Mouse (Mus musculus) hindbrain, postnatal 0 days (tissue): Measurements from ENCODE around the gene Eno2. TPM values are rescaled to one million over a fixed set of nuclear protein-coding genes. Genes with fewer than 3 reads are reported as not detected.

Experiments used
- ATAC-seq: fragments of 200-750 bp; cut with Nextera tagmentation; 2 replicates; pipeline ENCODE4 v1.8.0; 2017; ENCODE audit warnings: mild to moderate bottlenecking, moderate TSS enrichment, moderate library complexity
- DNase-seq: peaks from one replicate; pipeline ENCODE4 v3.0.0-alpha.2; 2015; ENCODE audit warnings: low spot score
- H3K27ac ChIP-seq: fragments of 300-500 bp; sonication (generic); 2 replicates; pipeline ENCODE4 v1.5.1; 2014; ENCODE audit warnings: mild to moderate bottlenecking
- H3K27me3 ChIP-seq: fragments of 300-500 bp; sonication (generic); 2 replicates; pipeline ENCODE4 v1.6.1; 2014; ENCODE audit warnings: low read length, mixed read lengths; ENCODE audit not compliant: insufficient read depth
- H3K36me3 ChIP-seq: fragments of 300-500 bp; sonication (generic); 2 replicates; pipeline ENCODE4 v1.6.1; 2014; ENCODE audit warnings: low read length, mixed read lengths; ENCODE audit not compliant: insufficient read depth
- H3K4me1 ChIP-seq: fragments of 300-500 bp; sonication (generic); 2 replicates; pipeline ENCODE4 v1.6.1; 2014; ENCODE audit warnings: antibody characterized with exemption, low read length, mixed read lengths; ENCODE audit not compliant: insufficient read depth
- H3K4me2 ChIP-seq: fragments of 300-500 bp; sonication (generic); 2 replicates; pipeline ENCODE4 v1.6.1; 2014; ENCODE audit warnings: low read depth, mild to moderate bottlenecking, low read length, moderate library complexity, mixed read lengths
- H3K4me3 ChIP-seq: fragments of 300-500 bp; sonication (generic); 2 replicates; pipeline ENCODE4 v1.5.1; 2014; ENCODE audit warnings: low read length
- H3K9ac ChIP-seq: fragments of 300-500 bp; sonication (generic); replicated peaks from 2 replicates; pipeline ENCODE4 v1.6.1; 2014; ENCODE audit warnings: mild to moderate bottlenecking, low read length, moderate library complexity, mixed read lengths
- H3K9me3 ChIP-seq: fragments of 300-500 bp; sonication (generic); 2 replicates; pipeline ENCODE4 v1.6.1; 2016; ENCODE audit warnings: low read length, mixed read lengths
- CTCF ChIP-seq: IDR thresholded peaks from 2 replicates; pipeline ENCODE4 v1.5.1; 2016; ENCODE audit warnings: antibody characterized with exemption, control low read depth, low read depth
- WGBS: fragments of 180-500 bp; shearing (Covaris S2); extraction: QIAGEN DNeasy Blood & Tissue Kit; methylation state at CpG from one replicate; pipeline ENCODE4 v1.1.7; 2014; 5-methylcytosine and 5-hydroxymethylcytosine counted together
- polyA plus RNA-seq: library from polyadenylated mRNA; unstranded; fragments of >200 nt; fragmentation: Nextera tagmentation; extraction: Ambion mirVana; gene quantifications from 2 replicates; pipeline ENCODE4 v1.2.1, GENCODE M21; 2015
- total RNA-seq: library from RNA; depleted of rRNA; stranded (reverse); fragments of >200 nt; gene quantifications from 2 replicates; pipeline ENCODE4 v1.2.3, GENCODE M21; 2014

Gene Eno2
- total and polyA plus RNA-seq, 2 experiments from 2014 or later, result 213 to 357 TPM

DNA sequence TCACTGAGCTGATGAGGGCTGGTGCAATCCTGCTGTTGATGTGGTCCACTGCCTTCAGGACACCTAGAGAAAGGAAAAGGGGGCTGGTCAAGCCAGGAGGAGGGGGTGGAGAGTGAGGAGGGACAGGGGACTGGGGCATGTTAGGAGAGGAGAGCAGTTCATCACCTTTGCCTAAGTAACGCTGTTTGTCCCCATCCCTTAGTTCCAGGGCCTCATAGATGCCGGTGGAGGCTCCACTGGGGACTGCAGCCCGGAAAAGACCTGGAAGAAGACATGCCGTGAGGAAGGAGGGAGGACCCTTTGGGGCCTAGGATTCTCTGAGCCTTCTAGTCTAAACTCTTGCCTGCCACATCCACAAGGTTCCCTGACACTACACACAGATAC lies 1.9 kb downstream of the Eno2 start:
- Histone ChIP-seq H3K27ac (peak overlapping the region; percentile 78; the same call in 1 of the 2 replicates), H3K4me1 (peaks cover 19% of the 10 kb centered on the region), H3K4me2 (peak overlapping the region; percentile 75), H3K9ac (peak overlapping the region; percentile 74; the same call in 1 of the 2 replicates), H3K27me3 (no peaks in the 10 kb centered on the region), H3K9me3 (no peaks in the 10 kb centered on the region), H3K36me3 (no peaks in the 10 kb centered on the region; the same call in 1 of the 2 replicates), H3K4me3 (no peak overlapping the region)
- ATAC-seq (0 out of 2 replicates have a peak, but pooled peaks have one; percentile 0), DNase-seq (no peak)
- 34% methylated on average over 4 of the region's 4 CpGs for WGBS
- no peak for TF ChIP-seq CTCF

DNA sequence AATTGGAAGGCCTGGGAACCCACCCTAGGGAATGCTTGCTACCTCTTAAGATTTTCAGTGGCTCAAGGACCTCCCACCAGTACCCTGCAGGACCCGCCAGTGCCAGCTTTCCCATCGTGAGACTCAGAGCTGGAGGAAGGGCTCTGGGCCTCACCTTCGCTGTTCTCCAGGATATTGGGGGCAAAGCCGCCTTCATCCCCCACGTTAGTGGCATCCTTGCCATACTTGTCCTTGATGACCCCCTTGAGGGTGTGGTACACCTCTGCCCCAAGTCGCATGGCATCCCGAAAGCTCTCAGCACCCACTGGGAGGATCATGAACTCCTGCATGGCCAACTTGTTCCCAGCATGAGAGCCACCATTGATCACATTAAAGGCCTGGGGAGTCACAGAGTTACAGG lies 3.5 kb downstream of the Eno2 start:
- no peak overlapping the region for H3K4me3 ChIP-seq
- H3K27ac ChIP-seq, result no peak overlapping the region
- H3K9me3 ChIP-seq, result no peaks in the 10 kb centered on the region
- no peaks in the 10 kb centered on the region for H3K27me3 ChIP-seq
- H3K36me3 ChIP-seq, result no peaks in the 10 kb centered on the region; the same call in 1 of the 2 replicates
- H3K9ac ChIP-seq, result no peak overlapping the region
- ATAC-seq (no peak), DNase-seq (no peak)
- no peak overlapping the region for H3K4me2 ChIP-seq
- peaks cover 19% of the 10 kb centered on the region for H3K4me1 ChIP-seq
- no peak for TF ChIP-seq CTCF
- WGBS, result 86% methylated on average over 7 of the region's 7 CpGs

DNA sequence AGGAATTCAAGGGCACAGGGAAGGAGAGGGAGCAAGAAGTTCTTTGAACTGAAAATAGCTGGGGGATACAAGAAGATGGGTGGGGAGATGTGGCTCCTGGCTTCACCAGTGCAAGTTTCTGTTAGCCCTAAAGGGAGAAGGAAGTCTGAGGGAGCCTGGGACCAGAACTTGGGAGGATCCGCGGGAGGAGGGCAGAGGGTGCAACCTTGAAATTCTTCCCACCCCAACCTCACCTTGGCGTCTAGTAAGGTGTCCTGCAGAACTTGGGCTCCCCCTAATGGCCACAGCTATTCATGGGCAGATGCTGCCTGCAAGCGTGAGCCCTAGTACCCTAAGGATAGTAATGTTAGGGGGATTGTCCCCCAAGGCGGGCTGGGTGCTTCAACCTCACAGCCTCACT lies 10.2 kb downstream of the Eno2 start:
- DNase-seq, result peak; percentile 83
- WGBS, result 1% methylated on average over 5 of the region's 5 CpGs
- peak overlapping the region; percentile 97 for H3K27ac ChIP-seq
- peak; percentile 87 for TF ChIP-seq CTCF
- peaks cover 28% of the 10 kb centered on the region for H3K4me1 ChIP-seq
- H3K36me3 ChIP-seq, result no peaks in the 10 kb centered on the region; the same call in 1 of the 2 replicates
- ATAC-seq, result no peak
- no peak overlapping the region for H3K9ac ChIP-seq
- no peak overlapping the region for H3K4me2 ChIP-seq
- no peaks in the 10 kb centered on the region for H3K27me3 ChIP-seq
- H3K4me3 ChIP-seq, result no peak overlapping the region
- H3K9me3 ChIP-seq, result no peaks in the 10 kb centered on the region

DNA sequence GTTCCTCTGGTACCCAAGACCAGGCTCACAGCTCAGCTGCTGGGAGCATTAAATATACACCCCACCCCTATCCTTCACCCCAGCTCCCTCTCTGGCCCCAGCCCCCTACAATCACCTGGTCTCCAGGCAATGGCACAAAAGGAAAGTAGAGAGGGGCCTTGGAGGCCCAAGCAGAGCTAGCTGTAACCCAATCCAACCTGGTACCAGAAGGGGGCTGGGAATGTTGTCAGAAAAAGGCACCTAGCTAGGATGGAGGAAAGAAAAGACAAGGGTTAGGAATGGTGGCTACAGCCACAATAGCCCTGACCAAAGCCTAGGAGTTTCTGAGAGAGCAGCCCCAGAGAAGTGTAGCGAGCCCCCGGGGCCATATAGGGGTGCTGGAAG lies 10.6 kb downstream of the Eno2 start:
- ATAC-seq (no peak), DNase-seq (no peak)
- H3K4me1 ChIP-seq, result peaks cover 31% of the 10 kb centered on the region
- H3K27ac ChIP-seq, result peak overlapping the region; percentile 97
- no peaks in the 10 kb centered on the region; the same call in 1 of the 2 replicates for H3K36me3 ChIP-seq
- no peak overlapping the region for H3K9ac ChIP-seq
- H3K4me2 ChIP-seq, result no peak overlapping the region
- H3K27me3 ChIP-seq, result no peaks in the 10 kb centered on the region
- 51% methylated on average over 2 of the region's 2 CpGs for WGBS
- H3K9me3 ChIP-seq, result no peaks in the 10 kb centered on the region
- H3K4me3 ChIP-seq, result no peak overlapping the region
- no peak for TF ChIP-seq CTCF

DNA sequence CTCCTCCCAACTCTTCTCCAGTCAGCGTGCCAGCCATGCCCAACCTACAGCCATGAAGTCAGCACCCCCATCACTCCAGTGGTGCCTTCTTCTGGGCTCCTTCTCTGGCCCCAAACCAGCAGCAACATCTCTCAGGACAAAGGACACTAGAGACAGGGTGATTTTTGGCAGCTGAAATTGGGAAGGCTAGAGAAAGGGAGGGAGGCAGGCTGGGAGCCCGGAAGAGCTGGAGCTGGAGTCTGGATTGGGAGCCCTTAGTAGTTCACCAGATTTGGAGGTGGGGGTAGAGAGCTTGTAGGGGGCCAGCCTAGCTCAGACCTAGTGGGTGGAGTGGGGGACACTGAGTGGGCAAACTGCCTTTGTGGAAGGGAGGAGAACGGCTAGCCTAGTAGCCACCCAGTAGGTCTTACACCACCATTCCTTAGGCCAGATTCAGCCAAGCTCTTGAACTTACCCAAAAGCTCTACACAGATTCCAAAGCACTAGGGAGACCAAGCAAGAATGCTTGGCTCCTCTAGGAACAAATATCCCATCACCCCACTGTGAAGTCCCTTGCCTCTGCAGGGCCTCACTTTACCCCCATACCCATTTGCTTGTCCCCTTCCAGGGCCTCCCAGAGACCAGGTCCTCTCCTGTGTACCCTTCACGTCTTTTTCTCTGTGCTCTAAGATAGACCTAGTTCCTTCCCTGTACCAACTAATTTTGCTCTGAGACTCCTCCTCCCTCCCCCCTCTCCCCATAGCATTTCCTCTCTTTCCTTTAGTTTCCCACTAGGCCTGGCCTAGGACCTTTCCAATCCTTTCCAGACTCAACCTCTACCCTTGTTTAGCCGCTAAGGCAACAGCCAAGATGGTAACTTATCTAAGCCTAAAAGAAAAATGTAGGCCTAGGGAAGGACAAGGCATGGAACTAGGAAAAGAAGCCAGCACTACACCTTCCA lies 11.3 kb downstream of the Eno2 start:
- WGBS, result 10% methylated on average over 5 of the region's 5 CpGs
- peak; percentile 70 for ATAC-seq
- Histone ChIP-seq H3K27ac (peak overlapping the region; percentile 97), H3K4me2 (peak overlapping the region; percentile 85), H3K9me3 (no peaks in the 10 kb centered on the region), H3K4me1 (peaks cover 34% of the 10 kb centered on the region), H3K9ac (peak overlapping the region; percentile 94), H3K27me3 (no peaks in the 10 kb centered on the region), H3K36me3 (no peaks in the 10 kb centered on the region; the same call in 1 of the 2 replicates), H3K4me3 (peak overlapping the region; percentile 85)
- TF ChIP-seq CTCF, result no peak
- DNase-seq, result peak; percentile 83

DNA sequence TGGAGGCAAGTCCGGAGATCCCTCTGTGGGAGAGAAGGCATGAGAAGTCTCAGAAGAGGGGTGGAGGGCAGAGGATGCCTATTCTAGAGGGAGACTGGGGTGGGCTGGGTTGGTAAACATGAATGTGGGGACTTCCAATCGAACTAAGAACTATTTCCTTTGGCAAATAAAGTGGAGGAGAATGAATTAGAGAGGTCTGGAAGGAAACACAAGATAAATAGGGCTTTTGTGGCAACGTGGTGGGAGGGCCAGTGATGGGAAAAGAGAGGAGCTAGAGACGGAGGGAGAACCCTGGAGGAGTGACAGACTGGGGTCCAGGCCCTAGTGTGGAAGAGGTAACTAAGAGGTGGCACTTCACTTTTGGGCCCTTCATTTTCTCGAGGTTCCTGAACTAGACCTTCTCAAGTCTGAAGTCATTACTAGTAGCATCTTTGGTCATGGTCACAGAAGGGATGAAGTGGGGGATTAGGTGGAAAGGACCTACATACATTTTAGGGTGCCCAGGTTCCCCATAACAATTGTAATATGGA lies 12.1 kb downstream of the Eno2 start:
- Histone ChIP-seq H3K4me1 (peaks cover 34% of the 10 kb centered on the region), H3K36me3 (no peaks in the 10 kb centered on the region), H3K9ac (peak overlapping the region; percentile 94), H3K4me3 (peak overlapping the region; percentile 85), H3K27ac (peak overlapping the region; percentile 97), H3K27me3 (no peaks in the 10 kb centered on the region), H3K9me3 (no peaks in the 10 kb centered on the region), H3K4me2 (peak overlapping the region; percentile 85)
- DNase-seq (no peak), ATAC-seq (no peak)
- WGBS, result 3% methylated on average over 5 of the region's 5 CpGs
- TF ChIP-seq CTCF, result no peak
